Mouse (Mus musculus) lung, postnatal 25 days (tissue): ENCODE measurements around the gene Adss.
"Not testable (repeated sequence)": the region's sequence is repeated elsewhere in the genome, so short reads cannot be mapped to it uniquely, and the experiment has no call there.

Experiments used
- DNase-seq: peaks from one replicate; pipeline ENCODE4 v3.0.0; 2022; ENCODE audit warnings: low spot score

Adss gene

GRCm38 (mm10) chr1:177796193-177796939 is at the start of gene Adss:
Adss (minus strand) TSS chr1:177796511.
- peak; percentile 99 for DNase-seq

- DNase-seq: not testable (repeated sequence)
These were observed 49.5 kb upstream of the Adss start for GRCm38 (mm10) chr1:177845812-177846211.

GRCm38 (mm10) chr1:177827776-177828175 is 31.5 kb upstream of the Adss start:
- DNase-seq: not testable (repeated sequence)

- peak; percentile 14 for DNase-seq
These were observed 10.5 kb upstream of the Adss start for GRCm38 (mm10) chr1:177806772-177807171.

GRCm38 (mm10) chr1:177803511-177803910 is 7.2 kb upstream of the Adss start:
- DNase-seq: no peak

- no peak for DNase-seq
These were observed 942 bp upstream of the Adss start for GRCm38 (mm10) chr1:177797151-177797755.

- peak; percentile 35 for DNase-seq
These were observed 704 bp downstream of the Adss start for GRCm38 (mm10) chr1:177795421-177796192.

GRCm38 (mm10) chr1:177794866-177795265 is 1.4 kb downstream of the Adss start:
- DNase-seq: no peak

GRCm38 (mm10) chr1:177792835-177793234 is 3.5 kb downstream of the Adss start:
- DNase-seq: no peak

- DNase-seq: no peak
These were observed 18.9 kb downstream of the Adss start for GRCm38 (mm10) chr1:177777397-177777796.

GRCm38 (mm10) chr1:177768931-177769330 is 27.4 kb downstream of the Adss start:
- no peak for DNase-seq

- no peak for DNase-seq
These were observed 39.1 kb downstream of the Adss start for GRCm38 (mm10) chr1:177757249-177757648.

- no peak for DNase-seq
These were observed 42.8 kb downstream of the Adss start for GRCm38 (mm10) chr1:177753496-177753895.

GRCm38 (mm10) chr1:177747869-177748540 is 48.3 kb downstream of the Adss start:
- DNase-seq: no peak

GRCm38 (mm10) chr1:177744521-177745325 is 51.6 kb downstream of the Adss start:
- peak; percentile 10 for DNase-seq

GRCm38 (mm10) chr1:177742119-177742518 is 54.2 kb downstream of the Adss start:
- DNase-seq: no peak

GRCm38 (mm10) chr1:177740707-177741106 is 55.6 kb downstream of the Adss start:
- no peak for DNase-seq

GRCm38 (mm10) chr1:177737505-177738105 is 58.7 kb downstream of the Adss start:
- DNase-seq: no peak

- no peak for DNase-seq
These were observed 64.3 kb downstream of the Adss start for GRCm38 (mm10) chr1:177731973-177732372.

- peak; percentile 71 for DNase-seq
These were observed 67.0 kb downstream of the Adss start, which contains the start of gene 1700016C15Rik for GRCm38 (mm10) chr1:177729043-177730024. 1700016C15Rik (plus strand) TSS chr1:177729814.
